Mouse (Mus musculus) midbrain, embryonic 14.5 days (tissue): Measurements from ENCODE around the gene Snorc. TPM values are rescaled to one million over a fixed set of nuclear protein-coding genes. Genes with fewer than 3 reads are reported as not detected.
A peak's percentile ranks its signal among the peaks of the same experiment; 100 is the strongest.

ENCODE experiments used
- ATAC-seq: fragments of 200-750 bp; cut with Nextera tagmentation; 2 replicates; pipeline ENCODE4 v1.8.0; 2017; ENCODE audit warnings: moderate number of reproducible peaks, moderate library complexity; ENCODE audit not compliant: low FRiP score, low TSS enrichment
- DNase-seq: peaks from one replicate; pipeline ENCODE4 v3.0.0-alpha.2; 2015
- H3K27ac ChIP-seq: fragments of 300-500 bp; sonication (generic); replicated peaks from 2 replicates; pipeline ENCODE4 v1.5.1; 2014; ENCODE audit warnings: mild to moderate bottlenecking, low read depth, low read length, moderate library complexity
- H3K27me3 ChIP-seq: fragments of 300-500 bp; sonication (generic); 2 replicates; pipeline ENCODE4 v1.6.1; 2014; ENCODE audit warnings: low read length, control low read depth, mixed read lengths; ENCODE audit not compliant: control insufficient read depth, insufficient read depth
- H3K36me3 ChIP-seq: fragments of 300-500 bp; sonication (generic); 2 replicates; pipeline ENCODE4 v1.6.1; 2014; ENCODE audit warnings: low read length, control low read depth; ENCODE audit not compliant: control insufficient read depth, insufficient read depth
- H3K4me1 ChIP-seq: fragments of 300-500 bp; sonication (generic); 2 replicates; pipeline ENCODE4 v1.6.1; 2014; ENCODE audit warnings: mild to moderate bottlenecking, antibody characterized with exemption, low read length, control low read depth; ENCODE audit not compliant: control insufficient read depth, insufficient read depth
- H3K4me2 ChIP-seq: fragments of 300-500 bp; sonication (generic); 2 replicates; pipeline ENCODE4 v1.6.1; 2014; ENCODE audit warnings: mild to moderate bottlenecking, low read length, moderate library complexity
- H3K4me3 ChIP-seq: fragments of 300-500 bp; sonication (generic); replicated peaks from 2 replicates; pipeline ENCODE4 v1.5.1; 2014; ENCODE audit warnings: low read depth, low read length
- H3K9ac ChIP-seq: fragments of 300-500 bp; sonication (generic); replicated peaks from 2 replicates; pipeline ENCODE4 v1.6.1; 2014; ENCODE audit warnings: mild to moderate bottlenecking, low read length, moderate library complexity
- H3K9me3 ChIP-seq: fragments of 300-500 bp; sonication (generic); 2 replicates; pipeline ENCODE4 v1.6.1; 2016; ENCODE audit warnings: low read length, control low read depth, mixed read lengths; ENCODE audit not compliant: control insufficient read depth
- WGBS: fragments of 180-500 bp; shearing (Covaris S2); extraction: QIAGEN DNeasy Blood & Tissue Kit; methylation state at CpG from one replicate; pipeline ENCODE4 v1.1.7; 2014; 5-methylcytosine and 5-hydroxymethylcytosine counted together
- polyA plus RNA-seq: library from polyadenylated mRNA; unstranded; fragments of >200 nt; fragmentation: Nextera tagmentation; extraction: Ambion mirVana; gene quantifications from 2 replicates; pipeline ENCODE4 v1.2.1, GENCODE M21; 2014

Gene Snorc
- polyA plus RNA-seq, 1 experiment from 2014 or later, result not detected

DNA sequence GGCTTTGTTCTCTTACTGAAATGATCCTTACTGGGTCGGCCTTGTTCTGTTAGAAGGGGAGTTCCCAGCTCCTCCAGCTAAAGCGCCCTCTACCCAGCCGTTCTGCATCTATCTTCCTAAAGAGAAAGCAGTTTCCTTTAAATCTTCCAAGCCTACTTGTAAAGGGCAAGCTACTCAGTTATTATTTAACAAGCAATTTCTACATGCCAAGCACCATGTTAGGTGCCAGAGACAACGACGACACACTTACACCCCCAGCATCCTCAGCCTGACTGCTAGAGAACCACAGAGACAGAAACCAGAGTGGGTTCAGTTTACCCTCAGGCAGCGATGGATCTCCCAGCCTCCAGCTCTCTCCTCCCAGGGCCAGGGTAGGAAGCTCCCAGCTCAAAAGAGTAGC, 37.8 kb downstream of the Snorc start:
- no peaks in the 10 kb centered on the region for H3K36me3 ChIP-seq
- peaks cover 17% of the 10 kb centered on the region for H3K27me3 ChIP-seq
- no peak overlapping the region for H3K27ac ChIP-seq
- H3K4me2 ChIP-seq, result no peak overlapping the region
- no peak overlapping the region for H3K4me3 ChIP-seq
- WGBS, result 60% methylated on average over 6 of the region's 6 CpGs
- 0 out of 2 replicates have a peak, but pooled peaks cover 6% of the 10 kb centered on the region for H3K4me1 ChIP-seq
- H3K9me3 ChIP-seq, result no peaks in the 10 kb centered on the region
- DNase-seq (no peak), ATAC-seq (no peak)
- H3K9ac ChIP-seq, result no peak overlapping the region

DNA sequence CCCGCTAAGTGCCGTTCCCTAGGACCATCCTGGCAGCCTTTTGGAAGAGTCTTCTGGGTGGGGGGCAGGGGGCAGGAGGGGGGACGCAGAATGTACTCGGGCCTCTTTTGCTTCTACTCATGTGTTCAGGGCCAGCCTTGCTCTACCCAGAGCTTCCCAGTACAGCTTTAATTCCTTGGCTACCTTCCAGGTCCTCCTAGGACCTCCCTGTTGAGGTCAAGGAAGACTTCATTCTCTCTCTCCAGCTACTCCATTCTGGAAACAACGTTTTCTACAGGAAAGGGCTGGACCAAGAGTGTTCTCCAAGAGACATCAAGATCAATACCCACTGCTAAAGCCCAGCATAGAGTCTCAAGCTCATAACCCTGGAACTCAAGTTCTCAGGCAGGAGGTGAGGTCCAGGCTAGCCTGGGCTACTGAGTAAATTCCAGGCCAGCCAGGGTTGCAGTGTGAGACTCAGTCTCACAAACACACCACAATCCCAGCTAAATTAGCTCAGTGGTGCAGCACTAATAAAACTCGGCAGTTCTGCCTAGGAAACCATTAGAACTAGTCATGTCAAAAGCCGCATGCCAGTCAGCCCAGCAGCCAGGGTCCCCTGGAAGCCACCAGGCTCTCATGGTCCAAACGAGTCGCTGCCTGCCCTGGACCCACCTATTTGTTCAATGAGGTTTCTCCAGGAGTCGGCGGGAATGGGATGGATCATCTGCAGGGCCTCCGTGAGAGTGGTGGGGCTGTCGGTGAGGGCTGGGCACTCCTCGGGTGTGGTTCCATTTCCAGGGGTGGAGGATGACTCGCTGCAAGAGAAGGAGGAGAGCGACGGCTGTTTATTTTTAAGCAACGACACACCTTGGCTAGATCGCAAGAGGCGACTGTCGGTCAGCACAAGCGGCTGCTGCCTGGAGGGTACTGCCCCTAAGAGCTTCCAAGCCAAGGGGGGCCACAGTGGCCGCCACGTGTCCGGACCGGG, 38.8 kb downstream of the Snorc start:
- 23% methylated on average over 26 of the region's 26 CpGs for WGBS
- no peak for DNase-seq
- Histone ChIP-seq H3K36me3 (no peaks in the 10 kb centered on the region), H3K4me2 (peak overlapping the region; percentile 96), H3K9ac (peak overlapping the region; percentile 80; the same call in 1 of the 2 replicates), H3K4me1 (0 out of 2 replicates have a peak, but pooled peaks cover 6% of the 10 kb centered on the region), H3K9me3 (no peaks in the 10 kb centered on the region), H3K4me3 (peak overlapping the region; percentile 71), H3K27me3 (peaks cover 17% of the 10 kb centered on the region), H3K27ac (no peak overlapping the region)
- no peak for ATAC-seq

DNA sequence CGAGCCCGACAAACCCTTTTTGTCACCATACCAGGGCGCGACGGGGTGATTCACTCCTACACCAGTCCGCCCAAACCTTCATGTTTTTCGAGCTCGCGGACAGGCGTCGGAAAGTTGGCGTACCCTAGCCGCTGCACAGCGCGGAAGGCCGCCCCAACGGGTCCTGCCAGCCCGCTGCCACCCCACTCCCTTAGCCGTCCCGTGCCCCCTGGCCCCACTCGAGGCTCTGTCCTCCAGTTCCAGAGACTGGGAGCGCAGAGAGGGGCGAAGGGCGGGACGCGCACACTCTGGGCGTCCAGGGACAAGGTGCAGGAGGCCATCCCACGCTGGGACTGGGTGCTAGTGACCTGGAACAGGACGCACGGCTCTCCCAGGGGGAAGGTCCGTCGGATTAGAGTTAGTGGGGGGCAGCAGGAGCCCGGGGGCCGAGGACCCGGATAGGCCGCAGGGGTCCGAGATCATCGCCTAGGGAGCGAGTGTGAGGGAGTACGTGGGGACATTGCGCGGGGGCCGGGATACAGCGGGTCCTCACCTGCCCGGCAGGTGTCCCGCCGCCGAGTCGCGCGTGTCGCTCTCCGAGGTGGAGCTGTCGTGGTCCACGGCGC, 39.6 kb downstream of the Snorc start, which contains the start of gene Neu2:
Neu2 (plus strand) TSS at position 329 of the 605 bp plus-strand sequence.
- H3K27me3 ChIP-seq, result peaks cover 17% of the 10 kb centered on the region
- under 1% methylated on average over 54 of the region's 56 CpGs for WGBS
- peak within 1 kb of the TSS; percentile 80 for H3K9ac ChIP-seq
- ATAC-seq (peak; percentile 51), DNase-seq (peak; percentile 37)
- no peaks in the 10 kb centered on the region for H3K9me3 ChIP-seq
- H3K36me3 ChIP-seq, result no peaks in the 10 kb centered on the region
- H3K4me2 ChIP-seq, result peak within 1 kb of the TSS; percentile 96
- peak within 1 kb of the TSS; percentile 71 for H3K4me3 ChIP-seq
- 0 out of 2 replicates have a peak within 1 kb of the TSS, but pooled peaks have one; percentile 37 for H3K27ac ChIP-seq
- 0 out of 2 replicates have a peak, but pooled peaks cover 6% of the 10 kb centered on the region for H3K4me1 ChIP-seq

DNA sequence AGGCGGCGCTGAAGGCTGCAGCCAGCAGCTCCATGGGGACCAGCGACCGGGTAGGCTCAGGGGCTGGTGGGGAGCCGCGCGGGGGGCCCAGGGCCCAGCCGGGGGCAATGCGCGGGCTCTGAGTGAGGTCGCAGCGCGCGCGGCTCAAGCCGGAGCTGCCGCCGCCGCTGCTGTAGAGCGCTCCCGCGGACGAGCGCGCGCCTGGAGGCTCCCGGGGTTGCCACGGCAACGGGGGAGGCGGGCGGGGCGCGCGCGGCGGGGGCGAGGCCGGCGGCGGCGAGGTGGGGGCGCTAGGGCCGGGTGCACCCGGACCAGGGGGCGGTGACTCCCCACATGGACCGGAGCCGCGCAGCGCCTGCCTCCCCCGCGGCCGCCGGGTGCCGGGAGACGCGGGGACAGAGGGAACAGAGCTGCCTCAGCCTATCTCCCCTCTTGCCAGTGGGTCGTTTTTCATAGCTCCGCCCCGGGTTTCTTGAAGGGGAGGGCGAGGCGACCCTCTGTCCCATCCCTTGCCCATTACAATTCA, 40.2 kb downstream of the Snorc start:
- Histone ChIP-seq H3K36me3 (no peaks in the 10 kb centered on the region), H3K9ac (peak overlapping the region; percentile 80), H3K4me2 (peak overlapping the region; percentile 96), H3K4me3 (peak overlapping the region; percentile 71), H3K27me3 (peaks cover 17% of the 10 kb centered on the region), H3K27ac (0 out of 2 replicates have a peak overlapping the region, but pooled peaks have one; percentile 37), H3K4me1 (0 out of 2 replicates have a peak, but pooled peaks cover 6% of the 10 kb centered on the region), H3K9me3 (no peaks in the 10 kb centered on the region)
- WGBS, result under 1% methylated on average over 45 of the region's 61 CpGs
- ATAC-seq (peak; percentile 86), DNase-seq (peak; percentile 91)

DNA sequence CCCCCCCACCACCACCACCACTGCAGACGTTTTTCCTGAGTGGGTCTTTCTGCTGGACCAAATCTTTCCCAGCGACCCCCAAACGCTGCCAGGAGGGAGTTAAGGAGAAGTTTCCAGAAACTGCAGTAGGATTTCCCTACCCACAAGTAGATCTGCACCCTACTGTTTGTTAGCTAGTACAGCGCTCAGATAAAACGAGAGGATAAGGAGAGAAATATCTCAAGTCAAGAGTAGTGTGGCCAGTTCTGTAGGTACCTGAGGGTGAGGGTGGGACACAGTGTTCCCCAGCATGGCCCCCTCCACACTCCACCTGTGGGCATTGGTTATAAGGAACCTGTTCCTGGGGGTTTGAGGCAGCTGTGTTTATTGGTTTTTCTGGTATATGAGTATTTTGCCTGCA, 40.8 kb downstream of the Snorc start:
- Histone ChIP-seq H3K9ac (no peak overlapping the region), H3K27me3 (peaks cover 17% of the 10 kb centered on the region), H3K9me3 (no peaks in the 10 kb centered on the region), H3K4me1 (0 out of 2 replicates have a peak, but pooled peaks cover 6% of the 10 kb centered on the region), H3K4me2 (peak overlapping the region; percentile 96), H3K4me3 (peak overlapping the region; percentile 71), H3K36me3 (no peaks in the 10 kb centered on the region), H3K27ac (no peak overlapping the region)
- DNase-seq (peak; percentile 20), ATAC-seq (no peak)
- 18% methylated on average over 5 of the region's 5 CpGs for WGBS

DNA sequence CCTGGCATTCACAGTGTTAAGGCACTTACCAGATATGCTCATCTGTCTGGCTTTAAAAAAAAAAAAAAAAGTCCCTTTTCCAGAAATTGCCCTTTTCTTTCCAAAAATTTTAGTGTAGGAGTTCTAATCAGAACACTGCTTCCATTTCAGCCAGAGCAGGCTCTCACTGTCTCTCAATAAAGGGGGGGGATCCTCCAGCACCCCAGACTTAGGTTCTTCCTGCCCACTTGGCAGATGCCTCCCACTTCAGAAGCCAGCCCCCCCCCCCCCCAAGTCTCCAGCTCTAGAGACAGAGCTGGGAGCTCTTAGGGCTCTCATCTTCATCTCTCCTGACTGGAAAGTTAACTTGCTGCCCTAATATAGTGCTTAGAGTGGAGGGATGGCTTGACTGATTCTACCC, 50.4 kb downstream of the Snorc start:
- Histone ChIP-seq H3K9ac (no peak overlapping the region), H3K27ac (no peak overlapping the region), H3K36me3 (no peaks in the 10 kb centered on the region), H3K27me3 (no peaks in the 10 kb centered on the region), H3K4me3 (no peak overlapping the region), H3K4me1 (no peaks in the 10 kb centered on the region), H3K4me2 (no peak overlapping the region), H3K9me3 (no peaks in the 10 kb centered on the region)
- no peak for DNase-seq
- no peak for ATAC-seq

DNA sequence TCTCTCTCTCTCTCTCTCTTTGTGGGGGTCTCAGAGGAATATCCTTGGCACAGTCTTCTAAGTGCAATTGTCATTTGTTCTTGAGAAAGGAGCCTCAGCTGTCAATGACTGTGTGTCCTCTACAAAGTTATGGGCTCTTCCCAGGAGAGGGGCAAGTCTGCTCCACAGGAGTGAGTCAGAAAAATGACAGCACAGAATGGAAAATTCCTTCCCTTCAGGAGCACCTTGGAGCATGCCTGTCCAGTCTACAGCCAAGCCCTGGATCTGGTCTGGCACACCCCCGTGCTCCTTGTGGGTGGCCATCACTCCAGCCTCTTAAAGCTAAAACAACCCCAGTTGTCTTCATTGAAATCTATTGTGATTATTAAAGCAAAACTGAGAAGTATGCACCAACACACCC, 51.5 kb downstream of the Snorc start:
- 59% methylated on average over 1 of the region's 1 CpGs for WGBS
- DNase-seq (no peak), ATAC-seq (no peak)

DNA sequence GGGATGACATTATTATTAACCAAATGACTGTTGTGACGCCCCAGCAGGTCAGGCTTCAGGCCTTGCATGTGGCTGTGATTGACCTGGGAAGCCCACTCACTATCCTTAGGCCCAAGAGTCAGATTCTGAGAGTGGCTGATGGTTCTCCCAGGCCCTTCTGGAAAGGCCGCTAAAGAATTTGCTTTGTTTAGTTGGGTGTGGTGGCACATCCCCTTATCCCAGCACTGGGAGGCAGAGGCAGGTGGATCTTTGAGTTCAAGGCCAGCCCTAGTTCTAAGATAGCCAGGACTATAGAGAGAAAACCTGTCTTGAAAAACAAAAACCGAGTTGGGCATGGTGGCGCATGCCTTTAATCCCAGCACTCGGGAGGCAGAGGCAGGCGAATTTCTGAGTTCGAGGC, 55.0 kb downstream of the Snorc start:
- H3K27me3 ChIP-seq, result no peaks in the 10 kb centered on the region
- H3K4me3 ChIP-seq, result no peak overlapping the region
- H3K27ac ChIP-seq, result no peak overlapping the region
- 89% methylated on average over 7 of the region's 7 CpGs for WGBS
- H3K4me2 ChIP-seq, result no peak overlapping the region
- no peak for ATAC-seq
- no peak for DNase-seq
- no peak overlapping the region for H3K9ac ChIP-seq
- H3K9me3 ChIP-seq, result no peaks in the 10 kb centered on the region
- no peaks in the 10 kb centered on the region for H3K36me3 ChIP-seq
- no peaks in the 10 kb centered on the region for H3K4me1 ChIP-seq

More for the DNA sequence above, 51.5 kb downstream of the Snorc start:
- Histone ChIP-seq H3K9me3 (no peaks in the 10 kb centered on the region), H3K36me3 (no peaks in the 10 kb centered on the region), H3K27me3 (no peaks in the 10 kb centered on the region), H3K27ac (no peak overlapping the region), H3K4me2 (no peak overlapping the region), H3K4me1 (no peaks in the 10 kb centered on the region), H3K9ac (no peak overlapping the region), H3K4me3 (no peak overlapping the region)
